Mouse (Mus musculus) kidney, postnatal 25 days (tissue): ENCODE results near the gene Hrh1.

ENCODE experiments used
- DNase-seq, 2 experiments: peaks; one replicate each; pipeline ENCODE4 v3.0.0; 2021; ENCODE audit warnings: mixed read lengths in 2 of 2

The Hrh1 gene

GRCm38 (mm10) chr6:114397691-114398217 is at the start of gene Hrh1:
Gene Hrh1, plus strand, starts transcription at chr6:114397936.
- peak; percentile 27 to 57 for DNase-seq

- no peak for DNase-seq
Observed at GRCm38 (mm10) chr6:114354635-114355034, 43.1 kb upstream of the Hrh1 start.

GRCm38 (mm10) chr6:114358171-114358570 is 39.6 kb upstream of the Hrh1 start:
- peak; percentile 21 to 41 for DNase-seq

GRCm38 (mm10) chr6:114362355-114362754 is 35.4 kb upstream of the Hrh1 start:
- no peak for DNase-seq

- DNase-seq = no peak
Observed at GRCm38 (mm10) chr6:114363740-114364139, 34.0 kb upstream of the Hrh1 start.

- no peak for DNase-seq
Observed at GRCm38 (mm10) chr6:114364734-114365133, 33.0 kb upstream of the Hrh1 start.

GRCm38 (mm10) chr6:114366191-114366590 is 31.5 kb upstream of the Hrh1 start:
- DNase-seq = no peak

GRCm38 (mm10) chr6:114367681-114368080 is 30.1 kb upstream of the Hrh1 start:
- DNase-seq = no peak

GRCm38 (mm10) chr6:114368196-114368595 is 29.5 kb upstream of the Hrh1 start:
- DNase-seq = no peak

- no peak for DNase-seq
Observed at GRCm38 (mm10) chr6:114372741-114373140, 25.0 kb upstream of the Hrh1 start.

- no peak for DNase-seq
Observed at GRCm38 (mm10) chr6:114380872-114381271, 16.9 kb upstream of the Hrh1 start.

GRCm38 (mm10) chr6:114387320-114387719 is 10.4 kb upstream of the Hrh1 start:
- DNase-seq = no peak

GRCm38 (mm10) chr6:114387855-114388254 is 9.9 kb upstream of the Hrh1 start:
- DNase-seq = no peak

GRCm38 (mm10) chr6:114390129-114390528 is 7.6 kb upstream of the Hrh1 start:
- DNase-seq = no peak

- DNase-seq = no peak
Observed at GRCm38 (mm10) chr6:114394982-114395381, 2.8 kb upstream of the Hrh1 start.

- no peak for DNase-seq
Observed at GRCm38 (mm10) chr6:114396605-114397004, 1.1 kb upstream of the Hrh1 start.

GRCm38 (mm10) chr6:114397280-114397679 is 456 bp upstream of the Hrh1 start:
- no peak for DNase-seq

- peak; percentile 41 to 43 for DNase-seq
Observed at GRCm38 (mm10) chr6:114398626-114399025, 890 bp downstream of the Hrh1 start.

GRCm38 (mm10) chr6:114400387-114400786 is 2.7 kb downstream of the Hrh1 start:
- no peak for DNase-seq

- no peak for DNase-seq
Observed at GRCm38 (mm10) chr6:114400841-114401240, 3.1 kb downstream of the Hrh1 start.

GRCm38 (mm10) chr6:114402161-114402560 is 4.4 kb downstream of the Hrh1 start:
- DNase-seq = no peak

GRCm38 (mm10) chr6:114403632-114404031 is 5.9 kb downstream of the Hrh1 start:
- DNase-seq = no peak

- no peak for DNase-seq
Observed at GRCm38 (mm10) chr6:114404128-114404527, 6.4 kb downstream of the Hrh1 start.

- DNase-seq = no peak
Observed at GRCm38 (mm10) chr6:114404774-114405468, 7.2 kb downstream of the Hrh1 start.

GRCm38 (mm10) chr6:114406634-114407033 is 8.9 kb downstream of the Hrh1 start:
- peak in 1 of 2 experiments; percentile 35 for DNase-seq
